Mouse (Mus musculus): ENCODE data around the gene Ugt1a6a. TPM values are rescaled to one million over a fixed set of nuclear protein-coding genes. Genes with fewer than 3 reads are reported as not detected.

Ugt1a6a gene
- total RNA-seq, 1 experiment: not detected

DNA sequence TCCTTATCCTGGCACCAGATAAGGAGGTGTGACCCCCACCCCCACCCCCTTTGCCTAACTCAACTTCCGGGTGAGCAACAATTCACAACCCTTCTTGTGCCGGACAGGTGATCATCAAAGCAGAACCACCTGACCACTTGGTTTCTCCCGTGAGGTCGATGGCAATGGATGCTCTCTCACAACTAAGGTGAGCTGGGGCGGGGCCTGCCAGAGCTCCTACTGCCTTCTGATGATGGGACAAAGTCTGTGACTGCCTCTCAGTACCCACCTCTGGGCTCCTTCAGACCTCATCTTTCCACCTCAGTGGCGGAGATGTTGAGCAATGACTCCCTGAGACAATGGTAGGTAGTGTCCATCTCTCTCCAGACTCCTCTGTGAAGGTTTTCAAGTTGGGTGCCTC, 111.3 kb downstream of the Ugt1a6a start:
- H3K4me1 ChIP-seq (ENCODE audit: control insufficient read depth in 2 of 2, insufficient read depth in 2 of 2, low read length in 2 of 2, poor library complexity in 1 of 2): no peaks in the 10 kb centered on the region
- TF ChIP-seq HCFC1 (IDR thresholded peaks at IDR 0.05; ENCODE audit: borderline replicate concordance, insufficient read depth, low read length) (no peak), CHD2 (IDR thresholded peaks at IDR 0.05; ENCODE audit: low read depth, low read length) (no peak)
- no peaks in the 10 kb centered on the region for H3K9me3 ChIP-seq (ENCODE audit: control insufficient read depth, insufficient read depth, low read depth, low read length)
- no peak overlapping the region for H3K4me3 ChIP-seq (ENCODE audit: insufficient read depth in 1 of 2, low read depth in 1 of 2, low read length in 2 of 2, poor library complexity in 1 of 2, severe bottlenecking in 1 of 2)
- H3K27ac ChIP-seq (ENCODE audit: insufficient read depth, low read depth, low read length, poor library complexity, severe bottlenecking): no peak overlapping the region
- no peak for DNase-seq (ENCODE audit: low read depth, low spot score)
- in situ Hi-C loops (cut with MboI; ENCODE audit: low sequenced_read_pairs in 2 of 2, unreplicated experiment in 2 of 2): no loop called here
- H3K9ac ChIP-seq (ENCODE audit: insufficient read depth, low read depth, low read length, poor library complexity, severe bottlenecking): no peak overlapping the region
- H3K36me3 ChIP-seq (ENCODE audit: control insufficient read depth, insufficient read depth, low read length, poor library complexity, severe bottlenecking): no peaks in the 10 kb centered on the region

- no peak overlapping the region for H3K4me3 ChIP-seq (ENCODE audit: insufficient read depth in 1 of 2, low read depth in 1 of 2, low read length in 2 of 2, poor library complexity in 1 of 2, severe bottlenecking in 1 of 2)
- in situ Hi-C loops (cut with MboI; ENCODE audit: low sequenced_read_pairs in 2 of 2, unreplicated experiment in 2 of 2): no loop called here
- H3K36me3 ChIP-seq (ENCODE audit: control insufficient read depth, insufficient read depth, low read length, poor library complexity, severe bottlenecking): no peaks in the 10 kb centered on the region
- H3K4me1 ChIP-seq (ENCODE audit: control insufficient read depth in 2 of 2, insufficient read depth in 2 of 2, low read length in 2 of 2, poor library complexity in 1 of 2): no peaks in the 10 kb centered on the region
- no peaks in the 10 kb centered on the region for H3K9me3 ChIP-seq (ENCODE audit: control insufficient read depth, insufficient read depth, low read depth, low read length)
- H3K9ac ChIP-seq (ENCODE audit: insufficient read depth, low read depth, low read length, poor library complexity, severe bottlenecking): no peak overlapping the region
- no peak for DNase-seq (ENCODE audit: low read depth, low spot score)
- no peak overlapping the region for H3K27ac ChIP-seq (ENCODE audit: insufficient read depth, low read depth, low read length, poor library complexity, severe bottlenecking)
- TF ChIP-seq MAFK (IDR thresholded peaks at IDR 0.05; ENCODE audit: insufficient read depth, low read depth, low read length) (no peak), ZNF384 (IDR thresholded peaks at IDR 0.05; ENCODE audit: low read depth, low read length) (no peak), HCFC1 (IDR thresholded peaks at IDR 0.05; ENCODE audit: borderline replicate concordance, insufficient read depth, low read length) (no peak), CHD2 (IDR thresholded peaks at IDR 0.05; ENCODE audit: low read depth, low read length) (no peak), ZC3H11A (IDR thresholded peaks at IDR 0.05; ENCODE audit: borderline replicate concordance, low read depth, low read length) (no peak)
Measured at GRCm38 (mm10) chr1:88246386-88246785, 111.8 kb downstream of the Ugt1a6a start.

- in situ Hi-C loops (cut with MboI; ENCODE audit: low sequenced_read_pairs in 2 of 2, unreplicated experiment in 2 of 2): no loop called here
- H3K4me1 ChIP-seq (ENCODE audit: control insufficient read depth in 2 of 2, insufficient read depth in 2 of 2, low read length in 2 of 2, poor library complexity in 1 of 2): no peaks in the 10 kb centered on the region
- H3K9ac ChIP-seq (ENCODE audit: insufficient read depth, low read depth, low read length, poor library complexity, severe bottlenecking): no peak overlapping the region
- H3K36me3 ChIP-seq (ENCODE audit: control insufficient read depth, insufficient read depth, low read length, poor library complexity, severe bottlenecking): no peaks in the 10 kb centered on the region
- H3K9me3 ChIP-seq (ENCODE audit: control insufficient read depth, insufficient read depth, low read depth, low read length): no peaks in the 10 kb centered on the region
- no peak overlapping the region for H3K27ac ChIP-seq (ENCODE audit: insufficient read depth, low read depth, low read length, poor library complexity, severe bottlenecking)
- no peak overlapping the region for H3K4me3 ChIP-seq (ENCODE audit: insufficient read depth in 1 of 2, low read depth in 1 of 2, low read length in 2 of 2, poor library complexity in 1 of 2, severe bottlenecking in 1 of 2)
- no peak for DNase-seq (ENCODE audit: low read depth, low spot score)
- TF ChIP-seq HCFC1 (IDR thresholded peaks at IDR 0.05; ENCODE audit: borderline replicate concordance, insufficient read depth, low read length) (no peak), ZC3H11A (IDR thresholded peaks at IDR 0.05; ENCODE audit: borderline replicate concordance, low read depth, low read length) (no peak), MAFK (IDR thresholded peaks at IDR 0.05; ENCODE audit: insufficient read depth, low read depth, low read length) (no peak)
Measured at GRCm38 (mm10) chr1:88247660-88248059, 113.1 kb downstream of the Ugt1a6a start.

DNA sequence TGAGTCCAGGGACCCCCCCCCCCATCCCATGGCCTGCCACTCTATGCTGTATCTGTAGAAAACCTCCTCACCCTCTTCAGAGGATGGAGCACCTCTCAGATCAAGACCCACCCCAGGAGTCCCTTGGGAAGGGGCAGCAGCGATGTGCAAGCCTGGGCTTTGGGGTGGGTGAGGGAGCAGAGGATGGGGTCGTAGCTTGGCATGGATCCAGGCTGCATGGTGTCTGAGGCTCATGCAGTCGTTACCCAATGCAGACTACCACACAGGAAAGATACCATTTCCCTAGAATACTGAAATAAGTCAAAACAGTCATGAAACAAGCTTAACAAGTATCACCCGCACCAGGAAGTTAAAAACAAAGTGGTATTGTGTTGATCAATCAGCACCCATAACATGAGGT, 114.0 kb downstream of the Ugt1a6a start:
- H3K27ac ChIP-seq (ENCODE audit: insufficient read depth, low read depth, low read length, poor library complexity, severe bottlenecking): no peak overlapping the region
- no peak overlapping the region for H3K4me3 ChIP-seq (ENCODE audit: insufficient read depth in 1 of 2, low read depth in 1 of 2, low read length in 2 of 2, poor library complexity in 1 of 2, severe bottlenecking in 1 of 2)
- H3K36me3 ChIP-seq (ENCODE audit: control insufficient read depth, insufficient read depth, low read length, poor library complexity, severe bottlenecking): no peaks in the 10 kb centered on the region
- DNase-seq (ENCODE audit: low read depth, low spot score): no peak
- no peaks in the 10 kb centered on the region for H3K9me3 ChIP-seq (ENCODE audit: control insufficient read depth, insufficient read depth, low read depth, low read length)
- no peaks in the 10 kb centered on the region for H3K4me1 ChIP-seq (ENCODE audit: control insufficient read depth in 2 of 2, insufficient read depth in 2 of 2, low read length in 2 of 2, poor library complexity in 1 of 2)
- in situ Hi-C loops (cut with MboI; ENCODE audit: low sequenced_read_pairs in 2 of 2, unreplicated experiment in 2 of 2): no loop called here
- no peak overlapping the region for H3K9ac ChIP-seq (ENCODE audit: insufficient read depth, low read depth, low read length, poor library complexity, severe bottlenecking)
- TF ChIP-seq HCFC1 (IDR thresholded peaks at IDR 0.05; ENCODE audit: borderline replicate concordance, insufficient read depth, low read length): no peak
- no peak for TF ChIP-seq ZC3H11A (IDR thresholded peaks at IDR 0.05; ENCODE audit: borderline replicate concordance, low read depth, low read length)

- no peak for TF ChIP-seq HCFC1 (IDR thresholded peaks at IDR 0.05; ENCODE audit: borderline replicate concordance, insufficient read depth, low read length)
- TF ChIP-seq MAFK (IDR thresholded peaks at IDR 0.05; ENCODE audit: insufficient read depth, low read depth, low read length): no peak
- no peak for TF ChIP-seq ZNF384 (IDR thresholded peaks at IDR 0.05; ENCODE audit: low read depth, low read length)
- no peak for TF ChIP-seq CHD2 (IDR thresholded peaks at IDR 0.05; ENCODE audit: low read depth, low read length)
- TF ChIP-seq ZC3H11A (IDR thresholded peaks at IDR 0.05; ENCODE audit: borderline replicate concordance, low read depth, low read length): no peak
- in situ Hi-C loops (cut with MboI; ENCODE audit: low sequenced_read_pairs in 2 of 2, unreplicated experiment in 2 of 2): no loop called here
- Histone ChIP-seq H3K4me1 (ENCODE audit: control insufficient read depth in 2 of 2, insufficient read depth in 2 of 2, low read length in 2 of 2, poor library complexity in 1 of 2) (no peaks in the 10 kb centered on the region), H3K4me3 (ENCODE audit: insufficient read depth in 1 of 2, low read depth in 1 of 2, low read length in 2 of 2, poor library complexity in 1 of 2, severe bottlenecking in 1 of 2) (no peak overlapping the region), H3K9me3 (ENCODE audit: control insufficient read depth, insufficient read depth, low read depth, low read length) (no peaks in the 10 kb centered on the region), H3K27ac (ENCODE audit: insufficient read depth, low read depth, low read length, poor library complexity, severe bottlenecking) (no peak overlapping the region), H3K9ac (ENCODE audit: insufficient read depth, low read depth, low read length, poor library complexity, severe bottlenecking) (no peak overlapping the region), H3K36me3 (ENCODE audit: control insufficient read depth, insufficient read depth, low read length, poor library complexity, severe bottlenecking) (no peaks in the 10 kb centered on the region)
- DNase-seq (ENCODE audit: low read depth, low spot score): no peak
Measured at GRCm38 (mm10) chr1:88249596-88249995, 115.0 kb downstream of the Ugt1a6a start.

Measured in ES-E14 (cell line).